Mouse (Mus musculus): ENCODE measurements at regions not wholly inside any gene's neighbourhood (a gene's known extent, or its start where the extent isn't known, plus 50 kb on each side); places are given as distances from the start of the nearest gene placed in this dataset.

DNA sequence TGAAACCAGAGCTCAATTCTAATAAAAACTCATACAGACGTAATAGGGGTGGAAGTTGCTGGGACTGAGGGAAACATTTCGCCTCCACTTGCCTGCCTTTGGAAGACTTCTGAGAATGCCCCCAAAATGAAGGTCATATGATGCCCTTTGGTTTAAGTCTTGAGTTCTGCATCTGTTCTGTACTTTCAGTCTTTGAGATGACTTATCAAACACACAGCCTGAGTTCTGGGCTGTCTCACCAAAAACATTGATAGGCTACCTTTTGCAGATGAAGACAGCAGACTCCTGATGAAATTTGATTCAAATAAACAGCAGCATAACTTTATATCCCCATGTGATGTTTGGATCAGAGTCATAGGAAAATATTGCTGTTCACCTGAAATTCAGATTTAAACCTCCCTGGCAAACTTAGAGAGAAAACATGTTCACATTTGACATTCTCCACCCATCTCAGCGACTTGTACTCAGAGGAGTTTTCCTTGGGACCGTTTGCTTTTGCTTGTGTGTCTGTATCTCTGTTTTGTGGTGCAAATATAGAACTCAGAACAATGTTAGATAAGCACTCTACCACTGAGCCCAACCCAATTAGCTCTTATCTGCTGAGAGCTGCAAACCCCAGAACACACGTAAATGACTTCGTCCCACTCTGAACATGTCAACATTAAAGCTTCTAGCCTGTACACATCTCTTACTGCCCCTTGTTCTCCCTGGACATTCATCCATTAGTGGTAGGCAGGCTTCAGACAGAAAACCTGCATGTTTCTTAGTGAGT, 77.1 kb downstream of the Zfp36l1 start:
- no peak overlapping the region for H3K4me3 ChIP-seq (replicated peaks)
- H3K27me3 ChIP-seq: no peaks in the 10 kb centered on the region
- H3K4me1 ChIP-seq: peaks cover 42% of the 10 kb centered on the region
- WGBS: 70% methylated on average over 6 of the region's 6 CpGs
- H3K9me3 ChIP-seq (replicated peaks): no peaks in the 10 kb centered on the region
- ATAC-seq (ENCODE audit: insufficient number of reproducible peaks, low FRiP score, low TSS enrichment, low read depth): no peak
- no peak overlapping the region for H3K9ac ChIP-seq
- no peaks in the 10 kb centered on the region for H3K36me3 ChIP-seq
- H3K4me2 ChIP-seq (replicated peaks): no peak overlapping the region
- H3K27ac ChIP-seq (replicated peaks): peak overlapping the region; percentile 68; the same call in 1 of the 2 replicates

DNA sequence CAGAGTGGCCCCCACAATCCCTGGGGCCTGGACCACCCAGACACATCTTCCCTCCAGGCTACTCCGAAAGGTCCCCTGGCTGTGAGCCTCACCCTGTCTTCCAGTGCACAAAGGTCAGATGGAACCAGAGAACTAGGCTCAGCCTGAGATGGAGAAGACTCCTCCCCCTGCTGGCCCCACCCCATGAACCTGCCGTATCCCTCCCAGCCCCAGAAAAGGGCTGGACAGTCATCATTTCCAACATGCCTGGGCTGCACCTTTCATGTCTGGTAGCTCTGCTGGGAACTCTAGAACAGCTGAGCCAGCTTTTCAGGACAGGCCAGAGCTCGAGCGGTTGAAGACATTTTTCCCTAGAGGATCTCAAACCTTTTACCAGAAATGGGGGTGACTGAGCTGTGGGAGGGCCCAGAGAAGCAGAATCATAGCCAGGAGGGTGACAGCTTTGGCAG, 77.8 kb downstream of the Zfp36l1 start:
- H3K27ac ChIP-seq (replicated peaks): peak overlapping the region; percentile 48
- 0 out of 2 replicates have a peak, but pooled peaks have one; percentile 63 for ATAC-seq (ENCODE audit: insufficient number of reproducible peaks, low FRiP score, low TSS enrichment, low read depth)
- H3K4me1 ChIP-seq: peaks cover 42% of the 10 kb centered on the region
- no peak overlapping the region for H3K4me2 ChIP-seq (replicated peaks)
- WGBS: 36% methylated on average over 4 of the region's 4 CpGs
- no peaks in the 10 kb centered on the region for H3K27me3 ChIP-seq
- H3K9ac ChIP-seq: no peak overlapping the region
- H3K4me3 ChIP-seq (replicated peaks): no peak overlapping the region
- H3K9me3 ChIP-seq (replicated peaks): no peaks in the 10 kb centered on the region
- no peaks in the 10 kb centered on the region for H3K36me3 ChIP-seq

DNA sequence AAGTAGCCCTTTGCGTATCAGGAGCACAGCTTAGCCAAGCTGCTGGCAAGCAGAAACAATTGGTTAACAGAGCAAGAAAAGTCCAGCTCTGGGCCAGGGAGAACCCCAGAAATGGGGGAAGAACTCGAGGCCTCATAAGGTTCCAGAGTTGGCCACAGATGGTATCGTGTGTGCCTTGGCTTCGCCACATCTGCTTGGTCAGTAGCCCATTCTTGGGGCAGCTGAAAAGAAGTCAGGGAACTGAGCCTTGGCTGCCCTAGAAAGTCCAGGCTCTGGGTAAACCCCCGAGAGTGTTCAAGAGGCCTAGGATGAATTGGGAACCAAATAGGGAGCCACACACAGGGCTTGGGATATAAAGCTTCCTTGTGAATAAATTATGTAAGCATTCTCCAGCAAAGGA, 78.7 kb downstream of the Zfp36l1 start:
- Histone ChIP-seq H3K27ac (replicated peaks) (no peak overlapping the region), H3K4me3 (replicated peaks) (no peak overlapping the region), H3K4me2 (replicated peaks) (no peak overlapping the region), H3K27me3 (no peaks in the 10 kb centered on the region), H3K4me1 (peaks cover 42% of the 10 kb centered on the region), H3K9me3 (replicated peaks) (no peaks in the 10 kb centered on the region), H3K9ac (no peak overlapping the region), H3K36me3 (no peaks in the 10 kb centered on the region)
- WGBS: 86% methylated on average over 5 of the region's 5 CpGs
- ATAC-seq (ENCODE audit: insufficient number of reproducible peaks, low FRiP score, low TSS enrichment, low read depth): no peak

DNA sequence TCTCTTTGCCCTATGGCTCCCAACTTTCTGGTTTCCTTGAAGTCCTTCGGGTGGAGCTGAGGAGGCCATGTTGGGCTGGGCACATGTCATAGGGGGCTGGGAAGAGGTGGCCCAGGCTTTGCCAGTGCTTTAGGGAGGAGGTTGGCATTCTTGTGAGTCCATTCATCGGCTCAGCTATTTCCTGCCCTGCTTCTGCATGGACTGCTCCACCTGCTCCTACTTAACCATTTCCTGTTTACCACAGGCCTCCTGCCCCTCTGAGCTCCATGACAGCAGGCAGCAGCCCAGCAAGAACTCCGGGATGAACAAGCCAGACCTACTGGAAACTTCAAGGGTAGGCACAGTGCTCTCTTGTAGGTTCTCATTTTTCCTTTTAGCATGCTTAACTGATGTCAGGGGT, 80.3 kb downstream of the Zfp36l1 start:
- H3K4me2 ChIP-seq (replicated peaks): no peak overlapping the region
- H3K4me3 ChIP-seq (replicated peaks): no peak overlapping the region
- H3K9me3 ChIP-seq (replicated peaks): no peaks in the 10 kb centered on the region
- H3K27ac ChIP-seq (replicated peaks): no peak overlapping the region
- 40% methylated on average over 3 of the region's 3 CpGs for WGBS
- no peaks in the 10 kb centered on the region for H3K27me3 ChIP-seq
- no peaks in the 10 kb centered on the region for H3K36me3 ChIP-seq
- no peak for ATAC-seq (ENCODE audit: insufficient number of reproducible peaks, low FRiP score, low TSS enrichment, low read depth)
- H3K4me1 ChIP-seq: peaks cover 37% of the 10 kb centered on the region
- no peak overlapping the region for H3K9ac ChIP-seq

DNA sequence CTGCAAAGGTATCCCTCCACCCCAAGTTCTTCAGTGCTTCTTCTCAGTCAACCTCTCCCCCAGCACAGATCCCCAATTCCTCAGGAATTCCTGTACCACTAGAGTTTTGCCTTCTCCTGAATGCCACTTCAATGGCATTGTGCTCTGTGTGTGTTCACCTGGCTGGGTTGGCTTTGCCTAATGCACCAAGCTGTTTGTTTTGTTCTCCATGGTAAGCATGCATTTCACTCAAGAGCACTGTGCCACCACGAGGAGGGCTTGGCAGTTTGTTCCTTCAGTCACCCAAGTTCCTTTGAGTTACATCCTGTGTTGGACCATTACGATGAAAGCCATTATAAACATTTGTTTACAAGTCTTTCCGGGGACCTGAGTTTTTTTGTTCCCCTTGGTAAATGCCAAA, 84.5 kb downstream of the Zfp36l1 start:
- Histone ChIP-seq H3K27me3 (no peaks in the 10 kb centered on the region), H3K9me3 (replicated peaks) (no peaks in the 10 kb centered on the region), H3K9ac (no peak overlapping the region), H3K4me1 (peaks cover 16% of the 10 kb centered on the region), H3K4me2 (replicated peaks) (no peak overlapping the region), H3K27ac (replicated peaks) (no peak overlapping the region), H3K36me3 (no peaks in the 10 kb centered on the region), H3K4me3 (replicated peaks) (no peak overlapping the region)
- WGBS: 74% methylated on average over 3 of the region's 3 CpGs
- ATAC-seq (ENCODE audit: insufficient number of reproducible peaks, low FRiP score, low TSS enrichment, low read depth): no peak

DNA sequence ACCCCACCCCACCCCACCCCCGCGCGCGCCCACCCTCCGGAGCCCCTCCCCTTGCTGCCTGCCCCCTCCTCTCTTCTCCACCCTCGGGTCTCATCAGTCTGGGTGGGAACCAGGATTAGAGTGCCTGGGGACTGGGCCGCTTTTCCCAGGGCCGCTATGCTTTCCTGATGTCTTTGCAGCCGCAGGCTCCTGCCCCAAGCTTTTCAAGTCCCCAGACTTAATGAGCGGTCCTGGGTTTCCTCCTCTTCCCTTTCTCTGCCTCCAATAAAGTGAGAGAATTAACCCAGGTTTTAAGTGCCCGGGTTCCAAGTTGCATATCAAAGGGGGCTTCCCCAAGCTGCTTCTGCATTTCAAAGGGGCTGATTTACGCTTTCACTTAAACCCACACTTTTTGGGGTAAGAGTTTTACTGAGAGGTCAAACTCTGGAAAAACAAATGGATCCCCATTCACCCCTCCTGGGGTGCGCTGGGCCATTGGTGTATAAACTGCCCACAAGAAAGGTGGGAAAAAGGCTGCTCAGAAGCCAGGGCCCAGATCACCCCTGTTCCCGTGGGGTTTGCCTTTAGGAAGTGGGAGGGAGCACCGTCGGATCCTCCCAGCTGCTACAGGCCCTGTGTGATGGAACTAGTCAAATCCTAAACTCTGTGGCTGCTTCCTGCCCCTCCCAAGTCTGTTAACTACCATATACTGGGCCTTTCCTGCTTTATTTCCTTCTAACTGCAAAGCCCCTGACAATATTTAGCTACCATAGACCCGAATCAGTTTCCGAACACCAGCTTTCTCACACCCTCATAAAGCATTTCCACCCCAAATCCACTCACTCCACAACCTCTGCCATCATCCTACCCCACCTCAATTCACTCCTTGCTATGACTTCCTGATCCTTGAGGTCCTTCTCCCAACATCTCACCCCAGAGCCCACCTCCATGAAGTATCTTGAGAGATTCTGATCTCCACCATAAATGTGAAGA, 89.4 kb downstream of the Zfp36l1 start:
- 15% methylated on average over 18 of the region's 18 CpGs for WGBS
- 0 out of 2 replicates have a peak overlapping the region, but pooled peaks have one; percentile 4 for H3K4me3 ChIP-seq (replicated peaks)

DNA sequence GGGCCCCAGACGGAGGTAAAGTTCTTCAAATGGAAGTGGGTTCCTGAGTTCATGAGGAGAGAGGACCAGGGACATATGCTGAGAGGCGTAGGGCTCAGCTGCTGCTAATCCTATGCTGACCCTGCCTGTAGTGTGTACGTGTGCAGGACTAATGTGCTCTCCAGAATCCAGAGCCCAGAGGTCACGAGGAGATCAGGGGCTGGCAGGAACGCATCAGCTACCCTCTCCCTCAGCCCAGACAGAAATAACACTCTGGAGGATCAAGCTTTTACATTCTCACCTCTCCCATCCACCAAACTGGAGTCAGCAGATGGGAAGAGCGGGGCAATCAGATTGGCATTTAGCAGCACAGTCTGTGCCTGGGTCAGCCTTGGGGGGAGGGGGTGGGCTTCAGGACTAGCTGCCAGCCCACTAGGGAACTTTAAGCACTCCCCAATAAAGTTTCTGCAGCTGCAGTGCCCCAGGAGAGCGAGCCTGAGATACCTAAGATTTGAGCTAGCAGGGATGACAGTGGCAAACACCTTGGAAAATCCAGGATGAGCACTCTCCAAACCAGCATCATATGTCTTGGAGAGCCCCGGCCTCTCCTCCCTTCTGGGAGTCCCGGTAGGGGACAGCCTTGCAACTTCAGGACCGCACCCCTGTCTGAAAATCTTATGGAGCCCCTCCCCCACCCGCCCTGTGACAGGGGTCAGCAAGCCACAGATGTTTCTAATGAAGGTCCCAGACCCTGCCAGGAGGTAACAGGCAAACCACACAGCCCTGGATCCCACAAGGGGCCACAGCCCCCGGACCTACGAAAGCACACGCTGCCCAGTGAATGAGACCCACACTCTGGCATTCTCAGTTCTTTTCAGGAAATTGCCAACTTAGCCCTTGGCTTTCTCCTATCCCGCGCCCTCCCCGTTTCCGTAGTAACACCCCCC, 90.4 kb downstream of the Zfp36l1 start:
- Histone ChIP-seq H3K4me2 (replicated peaks) (peak overlapping the region; percentile 31), H3K4me3 (replicated peaks) (0 out of 2 replicates have a peak overlapping the region, but pooled peaks have one; percentile 4), H3K9me3 (replicated peaks) (no peaks in the 10 kb centered on the region), H3K36me3 (no peaks in the 10 kb centered on the region), H3K27ac (replicated peaks) (peak overlapping the region; percentile 90), H3K27me3 (no peaks in the 10 kb centered on the region), H3K4me1 (peaks cover 55% of the 10 kb centered on the region), H3K9ac (no peak overlapping the region)
- ATAC-seq (ENCODE audit: insufficient number of reproducible peaks, low FRiP score, low TSS enrichment, low read depth): peak; percentile 30
- 15% methylated on average over 17 of the region's 18 CpGs for WGBS

More for the DNA sequence above, 89.4 kb downstream of the Zfp36l1 start:
- ATAC-seq (ENCODE audit: insufficient number of reproducible peaks, low FRiP score, low TSS enrichment, low read depth): peak; percentile 37
- Histone ChIP-seq H3K27ac (replicated peaks) (peak overlapping the region; percentile 90), H3K9me3 (replicated peaks) (no peaks in the 10 kb centered on the region), H3K27me3 (no peaks in the 10 kb centered on the region), H3K4me2 (replicated peaks) (peak overlapping the region; percentile 31), H3K4me1 (peaks cover 48% of the 10 kb centered on the region), H3K36me3 (no peaks in the 10 kb centered on the region), H3K9ac (no peak overlapping the region)

DNA sequence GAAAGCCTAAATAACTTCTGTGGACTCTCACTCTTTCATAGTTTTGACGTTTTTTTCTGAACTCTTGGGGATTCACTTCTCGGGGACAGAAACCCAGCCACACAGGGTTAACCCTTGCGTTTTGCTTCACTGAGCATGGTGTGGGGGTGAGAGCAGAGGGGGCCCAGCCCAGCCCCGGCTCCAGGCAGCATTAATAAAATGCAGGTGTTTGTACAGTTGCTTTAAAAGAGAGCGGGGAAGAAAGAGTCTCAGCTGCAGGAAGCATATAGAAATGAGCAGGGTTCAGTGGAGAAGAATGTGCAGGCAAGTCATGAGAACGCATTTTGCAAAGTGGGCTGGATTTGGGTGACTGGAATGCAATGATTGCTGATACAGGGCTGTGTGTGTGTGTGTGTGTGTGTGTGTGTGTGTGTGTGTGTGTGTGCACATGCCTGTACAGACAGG, 91.8 kb downstream of the Zfp36l1 start:
- H3K4me3 ChIP-seq (replicated peaks): no peak overlapping the region
- H3K27ac ChIP-seq (replicated peaks): peak overlapping the region; percentile 90
- H3K9ac ChIP-seq: no peak overlapping the region
- 7% methylated on average over 6 of the region's 6 CpGs for WGBS
- no peaks in the 10 kb centered on the region for H3K9me3 ChIP-seq (replicated peaks)
- peak; percentile 71 for ATAC-seq (ENCODE audit: insufficient number of reproducible peaks, low FRiP score, low TSS enrichment, low read depth)
- H3K36me3 ChIP-seq: no peaks in the 10 kb centered on the region
- no peaks in the 10 kb centered on the region for H3K27me3 ChIP-seq
- peak overlapping the region; percentile 31; the same call in 1 of the 2 replicates for H3K4me2 ChIP-seq (replicated peaks)
- H3K4me1 ChIP-seq: peaks cover 64% of the 10 kb centered on the region

DNA sequence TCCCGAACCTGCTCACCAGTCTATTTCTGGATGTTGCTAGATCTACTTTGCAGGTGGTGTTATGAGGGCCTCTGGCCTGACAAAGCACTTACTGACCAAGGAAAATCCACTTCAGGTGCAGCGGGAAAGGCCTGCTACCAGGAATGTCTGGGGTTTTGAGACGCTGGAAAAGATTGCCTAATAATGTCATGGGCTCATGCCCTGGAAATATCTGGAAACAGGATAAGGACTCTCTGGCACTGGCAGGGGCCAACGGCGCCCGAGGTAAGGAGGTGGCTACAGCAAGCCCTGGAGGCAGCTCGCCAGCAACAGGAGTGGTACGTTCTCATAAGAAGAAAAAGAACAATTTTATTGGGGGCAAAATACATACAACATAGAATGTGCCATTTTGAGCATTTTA, 94.7 kb downstream of the Zfp36l1 start:
- Histone ChIP-seq H3K4me2 (replicated peaks) (no peak overlapping the region), H3K4me3 (replicated peaks) (no peak overlapping the region), H3K36me3 (no peaks in the 10 kb centered on the region), H3K9me3 (replicated peaks) (no peaks in the 10 kb centered on the region), H3K9ac (no peak overlapping the region), H3K27ac (replicated peaks) (peak overlapping the region; percentile 60; the same call in 1 of the 2 replicates), H3K27me3 (no peaks in the 10 kb centered on the region), H3K4me1 (peaks cover 77% of the 10 kb centered on the region)
- no peak for ATAC-seq (ENCODE audit: insufficient number of reproducible peaks, low FRiP score, low TSS enrichment, low read depth)
- 69% methylated on average over 8 of the region's 8 CpGs for WGBS

DNA sequence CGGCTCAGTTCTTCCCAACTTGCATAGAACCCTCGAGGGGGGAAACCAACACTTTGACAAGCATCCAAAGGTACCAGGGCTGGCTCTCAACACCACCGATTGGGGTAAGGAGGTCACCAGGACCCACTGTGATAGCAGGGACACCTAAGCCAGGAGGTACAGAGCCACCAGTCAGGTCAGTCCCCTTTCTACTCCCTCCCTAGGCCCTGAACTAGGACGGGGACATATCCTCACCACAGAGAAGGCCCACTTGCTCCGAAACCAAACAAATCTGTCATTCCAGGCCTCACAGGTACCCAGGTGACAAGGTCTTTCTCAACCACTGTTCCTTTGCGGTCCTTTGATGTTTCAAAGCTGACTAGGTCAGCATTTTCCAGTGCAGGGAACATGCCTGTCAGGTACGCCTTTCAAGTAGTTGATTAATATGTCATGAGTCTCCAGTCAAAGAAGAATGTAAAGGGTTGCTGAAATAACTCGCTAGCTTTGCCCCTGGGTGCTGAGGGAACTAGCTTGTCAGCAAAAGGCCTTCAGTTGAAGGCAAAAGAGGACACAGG, 95.4 kb downstream of the Zfp36l1 start:
- H3K4me2 ChIP-seq (replicated peaks): no peak overlapping the region
- no peaks in the 10 kb centered on the region for H3K36me3 ChIP-seq
- ATAC-seq (ENCODE audit: insufficient number of reproducible peaks, low FRiP score, low TSS enrichment, low read depth): no peak
- no peaks in the 10 kb centered on the region for H3K27me3 ChIP-seq
- peaks cover 77% of the 10 kb centered on the region for H3K4me1 ChIP-seq
- H3K9ac ChIP-seq: no peak overlapping the region
- H3K27ac ChIP-seq (replicated peaks): peak overlapping the region; percentile 60; the same call in 1 of the 2 replicates
- no peak overlapping the region for H3K4me3 ChIP-seq (replicated peaks)
- 67% methylated on average over 8 of the region's 8 CpGs for WGBS
- no peaks in the 10 kb centered on the region for H3K9me3 ChIP-seq (replicated peaks)
